Mouse (Mus musculus): ENCODE results near the gene Aox3. TPM values are rescaled to one million over a fixed set of nuclear protein-coding genes. Genes with fewer than 3 reads are reported as not detected.

The Aox3 gene
- polyA plus RNA-seq, 1 experiment from 2014 or later: 0.24 TPM

DNA sequence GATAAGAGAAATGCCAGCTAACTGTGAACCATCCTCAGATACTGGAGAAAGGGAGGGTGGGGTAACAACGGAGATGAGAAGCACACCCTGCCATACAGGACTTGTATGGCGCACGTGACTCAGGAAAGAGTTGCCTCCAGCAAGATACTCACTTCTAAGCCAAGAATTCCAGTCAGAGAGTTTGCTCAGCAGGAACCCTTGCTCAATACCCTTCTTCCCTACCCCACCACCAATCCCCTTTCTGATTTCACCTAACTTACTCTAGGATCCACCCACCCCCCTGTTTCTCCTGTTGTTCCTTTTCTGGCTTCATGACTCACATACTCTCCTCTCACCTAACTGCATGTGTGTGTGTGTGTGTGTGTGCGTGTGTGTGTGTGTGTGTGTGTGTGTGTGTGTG is 1.6 kb upstream of the Aox3 start:
- Histone ChIP-seq H3K36me3 (no peaks in the 10 kb centered on the region), H3K9me3 (no peaks in the 10 kb centered on the region), H3K4me1 (no peaks in the 10 kb centered on the region), H3K9ac (no peak overlapping the region), H3K4me2 (replicated peaks) (no peak overlapping the region), H3K27me3 (replicated peaks) (no peaks in the 10 kb centered on the region), H3K4me3 (no peak overlapping the region), H3K27ac (no peak overlapping the region)
- WGBS: 87% methylated on average over 4 of the region's 4 CpGs
- ATAC-seq (ENCODE audit: low FRiP score, low read depth): no peak

DNA sequence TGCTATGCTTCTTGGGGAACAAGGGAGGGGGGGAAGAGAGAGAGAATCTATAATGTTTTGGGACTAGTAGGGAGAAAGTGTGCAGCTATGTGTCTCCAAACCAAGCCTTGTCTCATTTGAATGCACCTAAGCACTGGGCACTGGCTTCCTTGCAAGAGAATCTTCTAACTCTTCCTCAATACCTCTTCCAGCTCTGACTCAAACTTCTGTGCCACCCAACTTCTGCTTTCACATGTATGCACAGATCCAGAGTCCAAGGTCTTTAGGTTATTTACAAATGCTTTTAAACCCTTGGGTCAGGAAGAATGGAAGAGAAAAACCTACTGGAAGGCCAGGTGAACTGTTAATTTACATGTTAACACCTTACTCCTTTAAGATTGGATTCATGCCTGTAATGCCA is 511 bp downstream of the Aox3 start:
- no peak overlapping the region for H3K27ac ChIP-seq
- H3K9ac ChIP-seq: no peak overlapping the region
- no peak overlapping the region for H3K4me2 ChIP-seq (replicated peaks)
- no peaks in the 10 kb centered on the region for H3K36me3 ChIP-seq
- H3K4me3 ChIP-seq: no peak overlapping the region
- no peaks in the 10 kb centered on the region for H3K4me1 ChIP-seq
- ATAC-seq (ENCODE audit: low FRiP score, low read depth): no peak
- H3K27me3 ChIP-seq (replicated peaks): no peaks in the 10 kb centered on the region
- H3K9me3 ChIP-seq: no peaks in the 10 kb centered on the region

DNA sequence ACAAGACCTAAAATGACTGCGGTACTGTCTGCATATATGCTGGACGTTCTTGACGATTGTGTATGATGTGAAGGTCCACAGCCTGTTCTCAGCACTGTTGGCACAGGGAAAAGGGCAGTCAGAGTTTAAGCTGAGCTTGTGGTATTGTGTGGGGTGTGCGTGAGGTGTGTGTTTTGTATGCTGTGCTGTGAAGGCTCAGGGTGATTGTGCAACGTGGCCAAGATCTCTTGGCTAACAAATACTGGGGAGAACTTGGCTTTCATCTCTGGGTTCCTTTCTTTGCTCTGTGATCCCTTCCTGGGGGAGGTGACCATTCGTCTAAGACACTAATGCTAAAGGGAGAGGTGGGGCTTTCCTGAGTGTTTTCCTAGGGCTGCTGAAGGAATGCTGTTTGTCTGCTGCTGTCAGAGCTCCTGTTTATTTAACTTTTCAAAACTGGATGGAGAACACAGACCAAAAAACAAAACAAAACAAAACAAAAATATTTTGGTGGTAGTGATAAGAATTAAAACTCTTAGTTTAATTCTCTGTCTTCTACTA is 1.2 kb downstream of the Aox3 start:
- no peak for ATAC-seq (ENCODE audit: low FRiP score, low read depth)
- Histone ChIP-seq H3K9ac (no peak overlapping the region), H3K4me1 (no peaks in the 10 kb centered on the region), H3K4me3 (no peak overlapping the region), H3K36me3 (no peaks in the 10 kb centered on the region), H3K9me3 (no peaks in the 10 kb centered on the region), H3K27me3 (replicated peaks) (no peaks in the 10 kb centered on the region), H3K4me2 (replicated peaks) (no peak overlapping the region), H3K27ac (no peak overlapping the region)
- WGBS: 71% methylated on average over 6 of the region's 6 CpGs

DNA sequence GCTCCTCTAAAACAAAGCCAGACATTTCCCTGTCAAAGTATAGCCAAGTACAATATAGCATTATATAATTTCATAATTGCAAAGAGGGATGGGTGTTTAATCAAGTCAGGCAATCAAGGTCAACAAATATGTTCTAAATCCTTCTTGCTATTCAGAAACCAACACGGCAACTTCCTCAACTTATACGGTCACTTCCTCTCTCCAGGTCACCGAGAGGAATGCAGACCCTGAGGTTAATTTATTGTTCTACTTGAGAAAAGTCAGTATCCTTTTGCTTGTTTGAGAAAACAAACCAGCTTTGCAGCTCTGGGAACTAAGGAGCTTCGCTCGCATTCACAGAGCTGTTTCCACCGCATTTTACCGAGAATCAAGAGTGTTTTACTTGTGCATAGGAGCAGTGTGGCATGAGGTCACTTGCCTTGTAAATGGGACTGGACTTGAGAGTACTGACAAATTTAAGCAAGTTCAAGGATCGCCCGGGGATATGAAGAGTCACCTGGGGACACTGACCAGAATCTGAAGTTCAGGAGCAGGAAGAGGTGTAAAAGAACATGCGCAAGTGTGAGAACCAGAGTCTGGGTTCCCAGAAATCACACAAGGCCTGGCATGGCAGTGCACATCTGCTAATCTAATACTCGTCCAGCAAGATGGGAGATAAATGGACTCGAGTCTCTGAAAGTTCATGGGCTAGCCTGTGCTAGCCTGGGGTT is 1.9 kb downstream of the Aox3 start:
- Histone ChIP-seq H3K9me3 (no peaks in the 10 kb centered on the region), H3K4me3 (no peak overlapping the region), H3K4me1 (no peaks in the 10 kb centered on the region), H3K27ac (no peak overlapping the region), H3K27me3 (replicated peaks) (no peaks in the 10 kb centered on the region), H3K4me2 (replicated peaks) (no peak overlapping the region), H3K36me3 (no peaks in the 10 kb centered on the region), H3K9ac (no peak overlapping the region)
- no peak for ATAC-seq (ENCODE audit: low FRiP score, low read depth)
- 69% methylated on average over 12 of the region's 12 CpGs for WGBS

DNA sequence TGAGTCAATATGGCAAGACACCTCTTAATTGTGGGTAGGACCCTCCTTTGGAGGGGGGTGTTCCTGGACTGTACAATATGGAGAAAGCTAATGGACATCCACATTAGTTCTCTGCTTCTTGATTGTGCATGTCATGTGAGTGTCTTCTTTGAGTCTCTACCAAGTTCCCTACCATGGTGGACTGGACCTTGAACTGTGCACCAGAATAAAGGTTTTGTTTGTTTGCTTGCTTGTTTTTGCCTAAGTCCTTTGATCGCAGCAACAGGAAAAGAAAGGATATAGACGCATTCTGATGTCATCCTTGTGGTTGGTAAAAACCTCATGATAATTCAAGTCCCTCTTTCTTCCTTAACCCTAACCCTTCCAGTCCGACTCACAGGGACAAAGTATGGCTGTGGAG is 5.3 kb downstream of the Aox3 start:
- no peaks in the 10 kb centered on the region for H3K27me3 ChIP-seq (replicated peaks)
- H3K4me1 ChIP-seq: no peaks in the 10 kb centered on the region
- H3K36me3 ChIP-seq: no peaks in the 10 kb centered on the region
- H3K4me2 ChIP-seq (replicated peaks): no peak overlapping the region
- ATAC-seq (ENCODE audit: low FRiP score, low read depth): no peak
- no peak overlapping the region for H3K4me3 ChIP-seq
- H3K9ac ChIP-seq: no peak overlapping the region
- whole genome bisulfite sequencing: 88% methylated on average over 3 of the region's 3 CpGs
- H3K27ac ChIP-seq: no peak overlapping the region
- H3K9me3 ChIP-seq: no peaks in the 10 kb centered on the region

DNA sequence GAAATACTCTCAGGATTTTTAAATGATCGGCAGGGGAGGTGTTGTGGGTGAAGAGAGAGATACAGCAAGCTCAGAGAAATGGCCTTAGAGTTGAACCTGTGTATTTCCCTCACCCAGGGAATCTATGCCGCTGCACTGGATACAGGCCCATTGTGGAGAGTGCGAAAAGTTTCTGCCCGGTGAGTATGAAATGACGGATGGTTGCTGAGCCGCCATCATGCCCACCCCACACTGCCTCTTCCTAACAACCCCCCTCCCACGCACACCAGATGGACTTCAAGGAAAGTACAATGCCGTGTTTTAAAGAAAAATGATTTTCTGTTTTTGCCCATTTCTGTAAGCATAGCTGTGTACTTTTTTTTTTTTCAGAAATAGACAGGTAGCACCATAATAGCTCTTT is 12.0 kb downstream of the Aox3 start:
- no peaks in the 10 kb centered on the region for H3K4me1 ChIP-seq
- no peaks in the 10 kb centered on the region for H3K9me3 ChIP-seq
- no peaks in the 10 kb centered on the region for H3K36me3 ChIP-seq
- H3K27me3 ChIP-seq (replicated peaks): no peaks in the 10 kb centered on the region
- no peak overlapping the region for H3K4me3 ChIP-seq
- no peak overlapping the region for H3K9ac ChIP-seq
- no peak for ATAC-seq (ENCODE audit: low FRiP score, low read depth)
- 90% methylated on average over 8 of the region's 8 CpGs for WGBS
- H3K27ac ChIP-seq: no peak overlapping the region
- no peak overlapping the region for H3K4me2 ChIP-seq (replicated peaks)

DNA sequence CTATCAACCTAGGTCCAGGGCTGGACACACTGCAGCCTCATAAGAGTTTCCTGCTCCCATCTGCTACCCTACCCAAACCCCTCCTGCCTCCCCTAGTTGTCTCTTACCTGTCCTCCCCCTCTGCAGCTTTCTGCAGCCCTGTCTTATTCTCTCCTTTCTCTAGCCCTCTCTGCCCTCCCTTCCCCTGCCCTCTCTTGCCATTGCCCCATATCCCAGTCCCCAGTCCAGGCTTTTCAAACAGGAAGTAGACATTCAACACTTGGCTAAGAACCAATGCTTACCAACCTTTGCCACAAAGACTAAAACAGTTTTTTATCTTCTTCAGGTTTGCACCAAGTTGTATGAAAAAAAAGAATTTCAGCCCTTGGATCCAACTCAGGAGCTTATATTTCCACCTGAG is 25.0 kb downstream of the Aox3 start:
- Histone ChIP-seq H3K36me3 (no peaks in the 10 kb centered on the region), H3K27ac (no peak overlapping the region), H3K4me1 (no peaks in the 10 kb centered on the region), H3K9me3 (no peaks in the 10 kb centered on the region; the same call in 1 of the 2 replicates), H3K9ac (no peak overlapping the region), H3K27me3 (replicated peaks) (no peaks in the 10 kb centered on the region), H3K4me3 (no peak overlapping the region), H3K4me2 (replicated peaks) (no peak overlapping the region)
- ATAC-seq (ENCODE audit: low FRiP score, low read depth): no peak

DNA sequence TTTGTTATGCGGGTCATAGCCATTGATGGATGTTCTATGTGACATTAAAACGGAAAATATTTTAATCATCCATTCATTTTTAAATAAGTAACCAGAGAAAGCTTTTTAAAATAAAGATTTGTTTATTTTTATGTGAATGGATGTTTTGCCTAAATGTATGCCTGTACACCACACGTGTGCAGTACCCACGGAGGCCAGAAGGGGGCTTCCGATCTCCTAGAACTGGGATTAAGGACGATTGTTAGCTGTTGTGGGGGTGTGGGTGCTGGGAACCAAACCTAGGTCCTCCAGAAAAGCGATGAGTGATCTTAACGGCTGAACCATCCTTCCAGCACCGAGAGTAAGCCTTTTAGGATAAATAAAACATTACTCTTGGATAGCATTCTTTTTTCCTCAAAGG is 26.1 kb downstream of the Aox3 start:
- H3K27me3 ChIP-seq (replicated peaks): no peaks in the 10 kb centered on the region
- no peak overlapping the region for H3K9ac ChIP-seq
- WGBS: 90% methylated on average over 9 of the region's 9 CpGs
- H3K4me1 ChIP-seq: no peaks in the 10 kb centered on the region
- no peaks in the 10 kb centered on the region for H3K36me3 ChIP-seq
- no peak overlapping the region for H3K4me3 ChIP-seq
- H3K27ac ChIP-seq: no peak overlapping the region
- H3K9me3 ChIP-seq: no peaks in the 10 kb centered on the region; the same call in 1 of the 2 replicates
- no peak for ATAC-seq (ENCODE audit: low FRiP score, low read depth)
- no peak overlapping the region for H3K4me2 ChIP-seq (replicated peaks)

DNA sequence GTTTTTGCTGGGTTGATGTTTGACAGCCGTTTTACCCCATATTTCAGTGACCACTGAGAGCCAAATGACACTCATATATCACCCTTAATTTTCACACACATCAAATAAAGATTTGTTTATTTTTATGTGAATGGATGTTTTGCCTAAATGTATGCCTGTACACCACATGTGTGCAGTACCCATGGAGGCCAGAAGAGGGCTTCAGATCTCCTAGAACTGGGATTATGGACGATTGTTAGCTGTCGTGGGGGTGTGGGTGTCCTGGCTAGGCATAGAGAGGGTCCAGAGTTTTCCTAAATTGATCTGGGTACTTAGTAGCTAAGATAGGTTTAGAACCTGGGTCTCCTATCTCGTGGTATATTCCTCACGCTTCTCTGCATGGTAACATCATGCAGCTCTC is 27.7 kb downstream of the Aox3 start:
- H3K9me3 ChIP-seq: no peaks in the 10 kb centered on the region; the same call in 1 of the 2 replicates
- 86% methylated on average over 5 of the region's 5 CpGs for whole genome bisulfite sequencing

DNA sequence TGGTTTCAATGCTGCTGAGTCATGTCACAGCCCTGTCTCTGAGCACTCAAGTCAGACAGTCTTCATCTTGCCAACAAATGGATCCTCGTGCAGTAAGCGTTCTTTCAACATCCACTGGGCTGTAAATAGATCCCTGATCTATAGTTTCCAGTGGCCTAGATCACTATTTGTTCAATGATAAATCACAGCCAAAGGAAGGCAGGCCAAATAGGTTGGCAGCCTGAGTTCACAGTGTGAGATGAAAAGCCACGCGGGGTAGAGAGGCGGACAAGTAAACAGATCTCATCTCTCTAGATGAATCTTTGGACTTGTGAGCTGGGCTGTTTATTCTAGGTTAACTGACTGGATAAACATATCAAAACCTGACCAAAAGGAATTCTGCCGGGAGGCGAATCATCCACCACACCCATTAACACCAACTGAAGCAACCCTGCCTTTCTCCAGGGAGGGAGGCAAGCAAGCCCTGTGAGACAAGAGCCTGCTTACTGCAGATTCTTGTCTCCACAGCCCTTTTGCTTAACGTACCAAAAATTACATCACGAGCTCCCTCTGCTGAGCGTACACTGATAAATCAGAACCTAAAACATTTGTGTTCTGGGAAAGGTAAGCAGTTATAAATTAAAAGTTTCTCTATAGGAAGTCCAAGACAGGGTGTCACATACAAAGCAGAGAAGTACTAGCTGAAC is 31.6 kb downstream of the Aox3 start:
- no peaks in the 10 kb centered on the region for H3K4me1 ChIP-seq
- H3K9me3 ChIP-seq: no peaks in the 10 kb centered on the region
- no peaks in the 10 kb centered on the region for H3K27me3 ChIP-seq (replicated peaks)
- H3K9ac ChIP-seq: no peak overlapping the region
- no peak overlapping the region for H3K4me2 ChIP-seq (replicated peaks)
- WGBS: 73% methylated on average over 10 of the region's 10 CpGs
- ATAC-seq (ENCODE audit: low FRiP score, low read depth): no peak
- H3K4me3 ChIP-seq: no peak overlapping the region
- H3K36me3 ChIP-seq: no peaks in the 10 kb centered on the region
- H3K27ac ChIP-seq: no peak overlapping the region

More for the DNA sequence above, 27.7 kb downstream of the Aox3 start:
- Histone ChIP-seq H3K36me3 (no peaks in the 10 kb centered on the region), H3K27ac (no peak overlapping the region), H3K27me3 (replicated peaks) (no peaks in the 10 kb centered on the region), H3K9ac (no peak overlapping the region), H3K4me2 (replicated peaks) (no peak overlapping the region), H3K4me3 (no peak overlapping the region), H3K4me1 (no peaks in the 10 kb centered on the region)
- ATAC-seq (ENCODE audit: low FRiP score, low read depth): no peak

DNA sequence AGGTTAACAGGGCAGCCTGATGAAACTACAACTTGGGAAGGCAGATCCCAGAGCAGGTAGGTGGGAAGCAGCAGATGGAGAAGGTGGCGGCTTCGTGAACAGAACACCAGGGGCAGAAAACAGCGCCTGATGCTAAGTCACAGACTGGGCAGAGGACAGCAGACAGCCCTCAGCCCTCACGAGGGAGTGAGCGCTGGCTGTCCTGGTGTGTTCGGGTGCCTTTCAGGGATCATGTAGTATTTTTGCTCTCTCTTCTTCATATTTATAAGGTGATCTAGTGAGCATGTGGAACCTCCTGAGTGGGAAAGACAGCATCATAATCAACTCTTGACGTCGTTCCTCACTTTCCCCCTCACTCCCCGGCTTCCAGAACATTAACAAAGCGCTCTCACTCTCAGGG is 33.1 kb downstream of the Aox3 start:
- Histone ChIP-seq H3K9me3 (no peaks in the 10 kb centered on the region), H3K27ac (no peak overlapping the region), H3K27me3 (replicated peaks) (no peaks in the 10 kb centered on the region), H3K9ac (no peak overlapping the region), H3K4me3 (no peak overlapping the region), H3K36me3 (no peaks in the 10 kb centered on the region), H3K4me2 (replicated peaks) (no peak overlapping the region), H3K4me1 (no peaks in the 10 kb centered on the region)
- ATAC-seq (ENCODE audit: low FRiP score, low read depth): no peak
- WGBS: 92% methylated on average over 10 of the region's 10 CpGs

DNA sequence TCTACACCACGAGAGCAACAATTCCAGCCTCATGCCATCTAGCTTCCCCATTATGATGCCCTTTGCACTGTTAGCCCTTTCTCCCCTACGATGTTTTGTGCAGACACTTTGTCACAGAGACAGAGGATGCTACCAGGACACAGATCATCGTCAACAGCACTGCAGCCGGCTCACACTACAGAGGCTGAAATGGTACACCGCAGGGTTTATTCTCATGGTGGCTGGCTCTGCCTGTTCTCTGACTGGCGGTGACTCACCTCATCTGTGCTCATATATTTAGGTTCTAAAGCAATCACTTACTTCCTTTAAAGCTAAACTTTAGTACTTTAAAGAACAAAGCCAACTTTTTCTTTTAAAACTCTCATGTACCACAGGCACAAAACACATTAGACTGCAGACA is 34.8 kb downstream of the Aox3 start:
- Histone ChIP-seq H3K9me3 (no peaks in the 10 kb centered on the region), H3K4me1 (no peaks in the 10 kb centered on the region), H3K4me3 (no peak overlapping the region), H3K4me2 (replicated peaks) (no peak overlapping the region), H3K36me3 (no peaks in the 10 kb centered on the region), H3K27ac (no peak overlapping the region), H3K27me3 (replicated peaks) (no peaks in the 10 kb centered on the region), H3K9ac (no peak overlapping the region)
- 77% methylated on average over 6 of the region's 6 CpGs for WGBS
- ATAC-seq (ENCODE audit: low FRiP score, low read depth): no peak

DNA sequence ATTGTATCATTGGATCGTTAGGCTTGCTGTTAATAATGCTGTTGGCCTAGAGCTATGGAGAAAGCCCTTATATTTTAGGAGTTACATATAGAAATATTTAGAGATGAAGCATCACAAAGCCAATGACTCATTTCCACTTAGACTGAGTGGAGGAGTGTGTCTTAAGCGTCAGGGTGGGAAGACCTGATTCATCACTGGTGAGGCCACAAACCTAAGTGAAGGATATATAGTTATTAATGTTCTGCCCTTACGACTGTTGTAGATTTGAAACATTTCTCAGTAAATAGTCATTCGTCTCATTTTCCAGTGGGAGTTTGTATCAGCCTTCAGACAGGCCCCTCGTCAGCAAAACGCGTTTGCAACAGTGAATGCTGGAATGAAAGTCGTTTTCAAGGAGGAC is 39.3 kb downstream of the Aox3 start:
- Histone ChIP-seq H3K4me1 (no peaks in the 10 kb centered on the region), H3K4me2 (replicated peaks) (no peak overlapping the region), H3K27ac (no peak overlapping the region), H3K9me3 (no peaks in the 10 kb centered on the region), H3K36me3 (no peaks in the 10 kb centered on the region), H3K9ac (no peak overlapping the region), H3K27me3 (replicated peaks) (no peaks in the 10 kb centered on the region), H3K4me3 (no peak overlapping the region)
- no peak for ATAC-seq (ENCODE audit: low FRiP score, low read depth)
- WGBS: 87% methylated on average over 8 of the region's 8 CpGs

Data from neural tube, embryonic 12.5 days (tissue).